Mouse (Mus musculus): ENCODE results near the gene Shisal1.
A peak's percentile ranks its signal among the peaks of the same experiment; 100 is the strongest.

The Shisal1 gene

DNA sequence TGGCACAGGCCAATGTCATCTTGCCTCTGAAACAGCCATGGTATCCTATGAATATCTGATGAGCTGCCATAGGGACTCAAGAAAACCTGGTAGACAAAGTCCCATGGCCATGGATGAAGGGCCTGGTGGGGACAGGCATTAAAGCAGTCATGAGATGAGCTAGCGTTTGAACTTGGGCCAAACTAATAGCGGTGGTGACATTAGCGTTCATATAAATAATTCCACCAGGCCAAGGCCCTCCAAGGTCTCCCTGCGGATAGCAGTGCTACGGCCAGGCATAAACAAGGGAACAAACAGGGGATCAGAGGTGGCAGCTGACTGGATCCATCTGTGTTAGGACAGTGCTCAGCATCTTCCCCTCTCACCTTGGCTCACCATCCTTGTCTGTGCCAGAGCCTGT lies 21.2 kb downstream of the Shisal1 start:
- no peak for DNase-seq (ENCODE audit: low spot score in 2 of 2)

DNA sequence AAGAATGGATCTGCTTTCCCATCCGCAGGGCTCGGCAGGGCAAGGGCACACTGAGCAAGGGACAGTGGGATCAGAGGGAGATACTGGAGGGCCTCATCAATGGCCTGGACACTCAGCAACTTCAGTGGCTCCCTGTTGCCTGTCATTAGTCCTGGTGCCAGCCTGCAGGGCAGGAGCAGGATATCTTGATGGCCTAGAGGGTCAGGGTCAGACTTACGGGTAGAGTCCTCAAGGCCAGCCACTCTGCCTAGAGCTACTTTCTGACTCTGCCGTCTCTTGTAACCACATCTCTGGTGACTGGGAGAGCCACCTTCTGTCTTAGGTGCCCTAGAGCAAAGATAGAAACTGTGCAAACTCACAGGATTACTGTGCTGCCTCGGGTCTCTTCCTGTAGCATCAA lies 23.1 kb downstream of the Shisal1 start:
- no peak for DNase-seq (ENCODE audit: low spot score in 2 of 2)

DNA sequence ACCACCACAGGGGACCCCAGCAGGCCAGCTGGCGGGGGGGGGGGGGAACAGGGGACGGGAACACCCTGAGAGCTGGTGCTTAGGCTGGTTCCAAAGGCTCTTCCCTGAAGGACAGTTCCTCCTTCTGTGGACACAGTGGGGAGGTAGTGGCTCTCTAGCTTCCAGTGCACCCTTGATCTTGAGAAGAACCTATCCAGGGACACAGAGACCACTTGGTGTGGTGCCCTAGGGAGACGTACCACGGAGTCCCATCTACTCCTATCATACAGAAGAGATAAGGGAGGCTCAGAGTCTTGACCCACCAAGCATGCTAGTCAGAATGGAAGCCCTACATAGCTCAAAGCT lies 28.7 kb downstream of the Shisal1 start:
- no peak for DNase-seq (ENCODE audit: low spot score in 2 of 2)

DNA sequence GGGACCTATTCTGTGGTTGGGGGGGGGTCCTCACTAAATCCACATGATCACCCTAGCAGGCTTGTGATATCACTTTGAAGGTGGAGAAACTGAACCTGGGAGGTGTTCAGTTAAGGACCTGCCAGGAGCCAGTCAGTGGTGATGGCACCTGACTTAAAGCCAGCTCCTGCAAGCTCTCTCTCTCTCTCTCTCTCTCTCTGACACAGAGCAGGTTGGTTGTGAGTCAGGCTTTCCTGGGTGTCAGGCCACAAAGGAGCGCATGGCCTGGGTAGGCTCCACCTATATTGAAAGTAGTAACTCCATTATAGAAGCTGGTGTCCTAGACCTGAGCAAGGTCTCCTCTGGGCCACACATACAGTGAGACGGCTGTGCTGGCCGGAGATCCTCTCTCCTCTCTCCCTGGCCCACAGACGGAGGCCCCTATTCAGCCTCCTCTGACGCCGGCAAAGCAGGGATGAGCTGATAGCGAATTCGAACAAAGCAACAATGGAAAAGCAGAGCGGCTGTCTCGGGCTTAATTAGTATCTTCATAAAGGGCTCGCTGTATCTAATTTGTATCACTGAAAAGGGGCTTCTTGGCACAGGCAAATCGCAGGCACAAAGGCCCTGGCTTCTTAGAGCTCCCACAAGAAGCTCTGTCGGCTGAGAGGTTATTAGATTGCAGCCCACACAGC lies 29.2 kb downstream of the Shisal1 start:
- DNase-seq (ENCODE audit: low spot score in 2 of 2): no peak

DNA sequence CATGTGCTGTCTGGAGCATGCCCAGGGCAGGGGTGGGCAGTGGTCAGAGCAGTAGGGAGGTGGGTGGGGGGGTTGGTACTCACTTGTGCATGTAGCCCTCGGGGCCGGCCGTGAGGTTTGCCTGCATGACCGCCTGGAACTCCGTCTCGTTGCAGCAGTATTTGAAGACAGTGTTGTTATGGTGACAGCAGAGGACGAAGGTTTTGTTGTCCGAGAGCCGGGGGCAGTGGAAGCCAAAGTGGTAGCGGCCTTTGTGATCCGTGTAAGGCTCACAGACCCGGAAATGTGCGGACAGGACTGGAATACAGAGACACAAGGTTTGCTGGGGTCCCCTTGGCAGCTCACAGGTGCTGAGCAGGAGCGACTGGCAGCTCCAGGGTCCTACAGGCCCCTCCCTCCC lies 29.9 kb downstream of the Shisal1 start:
- DNase-seq (ENCODE audit: low spot score in 2 of 2): no peak

DNA sequence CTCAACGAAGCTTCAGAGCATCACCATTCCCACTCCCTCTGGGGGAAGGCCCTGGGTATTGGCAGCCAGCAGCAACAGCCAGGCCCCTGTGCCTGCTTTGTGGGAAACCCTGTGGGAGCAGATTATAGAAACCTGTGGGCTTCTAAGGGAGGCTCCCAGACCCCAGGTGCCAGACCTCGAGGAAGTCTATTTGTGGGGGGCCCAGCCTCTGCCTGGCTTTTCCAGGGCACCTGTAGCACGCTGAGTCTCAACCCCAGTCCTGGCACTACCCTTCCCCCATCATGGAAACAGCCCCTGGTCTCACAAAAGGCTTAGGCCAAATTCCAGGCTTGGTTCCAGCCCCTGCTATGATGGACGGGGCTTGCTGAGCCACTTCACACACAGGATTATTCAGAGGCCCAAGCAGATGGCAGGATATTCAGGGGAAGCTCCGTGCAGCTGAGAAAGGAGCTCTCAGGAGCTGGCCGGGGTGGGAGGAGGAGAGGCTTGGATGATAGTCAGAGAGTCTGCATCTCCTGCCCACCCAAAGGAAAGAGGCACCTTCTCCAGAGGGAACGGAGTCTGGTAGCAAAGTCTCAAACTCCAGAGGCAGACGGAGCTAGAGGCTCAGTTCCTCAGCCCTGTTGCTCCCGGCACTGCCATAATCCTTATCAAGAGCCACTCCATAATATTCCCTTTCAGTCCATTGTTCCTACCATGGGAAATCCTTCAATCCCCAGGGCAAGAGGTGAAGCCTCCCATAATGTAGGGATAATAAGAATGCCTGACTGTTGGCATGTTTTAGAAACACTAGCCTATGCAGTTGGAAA lies 32.7 kb downstream of the Shisal1 start:
- DNase-seq (ENCODE audit: low spot score in 2 of 2): peak; percentile 36 to 76

DNA sequence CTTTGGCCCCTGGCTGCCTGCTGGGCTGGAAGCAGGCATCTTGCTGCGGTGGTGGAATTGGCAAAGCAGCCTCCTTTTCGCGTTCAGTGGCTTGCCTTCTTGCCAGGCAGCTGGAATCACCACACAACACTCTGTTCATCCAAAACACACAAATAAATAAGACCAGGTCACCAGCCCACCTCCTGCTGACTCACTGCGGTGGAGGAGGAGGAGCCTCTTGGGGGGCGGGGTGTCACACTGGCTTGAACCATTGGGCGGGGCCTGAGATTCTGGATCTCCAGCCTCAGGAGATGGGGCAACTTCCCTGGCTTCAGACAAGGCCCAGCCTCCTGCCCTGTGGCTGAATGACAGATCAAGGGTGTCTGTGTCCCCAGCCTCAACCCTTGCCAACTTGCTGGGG lies 34.5 kb downstream of the Shisal1 start:
- no peak for DNase-seq (ENCODE audit: low spot score in 2 of 2)

DNA sequence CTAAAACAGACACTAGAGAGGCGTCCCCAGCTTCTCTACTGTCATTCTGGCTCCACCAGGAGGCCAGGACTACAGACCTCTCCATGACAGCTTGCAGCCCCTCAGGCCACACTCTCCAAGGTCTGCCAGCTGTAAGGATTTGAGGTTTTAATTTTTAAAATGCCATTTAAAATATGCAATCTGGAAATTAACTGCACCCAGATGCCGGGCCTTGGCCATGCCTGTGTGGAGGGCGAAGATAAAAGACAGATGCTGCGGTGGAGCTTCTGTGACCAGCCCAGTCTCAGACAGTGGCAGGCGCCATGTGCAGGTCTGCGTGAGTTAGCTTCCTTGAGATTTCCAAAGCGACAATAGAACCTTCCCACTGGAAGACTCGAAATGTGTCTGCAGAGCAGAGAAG lies 36.8 kb downstream of the Shisal1 start:
- no peak for DNase-seq (ENCODE audit: low spot score in 2 of 2)

DNA sequence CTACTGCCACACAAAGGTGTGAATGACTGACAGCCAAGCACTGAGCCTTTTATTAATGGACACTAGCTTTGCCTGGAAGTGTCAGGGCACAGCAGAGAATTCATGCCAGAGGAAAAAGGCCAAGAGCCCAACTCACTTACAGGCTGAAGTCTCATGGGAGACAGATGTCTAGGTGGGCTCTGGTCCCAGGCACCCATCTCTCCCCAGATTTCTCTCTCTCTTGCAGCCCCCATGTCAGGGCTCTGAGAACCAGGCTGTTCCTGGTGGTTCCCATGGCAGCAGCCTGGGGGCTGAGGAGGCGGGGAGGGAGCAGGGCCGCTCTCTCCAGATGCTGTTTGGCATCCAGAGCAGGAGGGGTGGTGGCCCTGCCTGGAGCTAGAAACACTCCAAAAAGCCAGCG lies 38.3 kb downstream of the Shisal1 start:
- DNase-seq (ENCODE audit: low spot score in 2 of 2): no peak

DNA sequence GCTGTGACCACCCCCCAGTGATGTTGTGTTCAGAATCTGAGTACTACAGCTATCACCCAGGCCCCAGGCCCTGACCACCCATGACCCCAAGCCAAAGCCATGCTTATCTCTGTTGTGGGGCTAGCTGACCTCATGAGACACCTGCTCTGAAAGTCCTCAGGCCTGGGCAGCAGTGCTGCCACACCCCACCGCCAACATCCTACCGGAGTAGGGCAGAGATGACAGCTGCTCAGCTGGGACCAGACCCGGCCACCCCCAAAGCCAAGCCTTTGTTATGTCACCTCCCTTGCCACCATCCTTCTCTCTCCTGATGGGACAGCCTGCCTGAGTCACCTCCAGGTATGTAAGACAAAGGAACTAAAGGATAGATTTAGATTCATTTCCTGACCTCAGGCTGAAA lies 41.1 kb downstream of the Shisal1 start:
- no peak for DNase-seq (ENCODE audit: low spot score in 2 of 2)

DNA sequence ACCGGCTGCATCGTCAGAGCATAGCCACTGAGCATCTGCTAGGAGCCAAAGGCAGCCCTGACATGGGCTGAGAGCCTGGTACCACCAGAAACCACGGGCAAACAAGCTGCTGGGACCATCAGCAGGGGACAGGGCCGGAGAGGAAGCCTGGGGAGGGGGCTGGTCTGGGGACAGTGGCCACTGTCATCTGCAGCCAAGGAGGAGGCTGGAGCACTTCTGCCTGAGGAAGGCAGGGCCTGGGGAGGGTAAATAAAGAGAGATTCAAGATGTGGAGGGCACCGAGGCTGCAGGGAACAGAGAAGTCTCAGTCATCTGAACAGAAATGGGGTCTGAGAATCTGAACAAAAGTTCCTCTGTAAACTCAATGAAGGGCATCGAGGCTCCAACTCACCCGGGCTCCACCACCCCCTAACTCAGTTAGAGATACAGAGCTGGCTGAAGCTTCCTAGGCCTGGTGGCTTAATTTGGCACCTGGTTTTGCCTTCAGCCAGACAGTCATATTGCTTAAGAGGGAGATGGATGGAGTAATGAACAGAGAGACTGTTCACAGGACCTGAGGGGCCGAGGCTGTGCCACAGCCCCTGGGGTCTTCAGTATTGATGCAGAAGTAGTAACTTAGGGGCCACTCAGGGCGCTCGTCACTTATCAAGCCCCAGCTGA lies 43.3 kb downstream of the Shisal1 start:
- DNase-seq (ENCODE audit: low spot score in 2 of 2): no peak

DNA sequence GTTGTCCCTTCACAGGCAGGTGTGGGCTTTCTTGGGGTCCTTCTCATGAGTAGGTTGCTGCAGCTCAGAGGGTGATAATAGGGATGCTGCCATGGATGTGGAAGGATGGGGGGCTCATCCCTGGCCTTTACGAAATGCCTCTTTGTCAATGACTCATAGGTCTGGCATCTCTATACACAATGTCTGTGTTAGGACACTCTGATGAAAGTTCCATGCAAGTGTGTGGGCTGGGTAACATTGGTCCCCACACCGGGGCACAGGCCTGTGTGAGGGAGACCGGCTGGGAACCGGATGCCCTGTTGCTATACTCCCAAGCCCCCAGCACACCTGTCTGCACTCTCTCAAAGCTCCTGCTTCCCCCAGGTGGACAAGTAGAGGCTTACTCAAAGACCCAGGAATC lies 48.3 kb downstream of the Shisal1 start:
- DNase-seq (ENCODE audit: low spot score in 2 of 2): no peak

DNA sequence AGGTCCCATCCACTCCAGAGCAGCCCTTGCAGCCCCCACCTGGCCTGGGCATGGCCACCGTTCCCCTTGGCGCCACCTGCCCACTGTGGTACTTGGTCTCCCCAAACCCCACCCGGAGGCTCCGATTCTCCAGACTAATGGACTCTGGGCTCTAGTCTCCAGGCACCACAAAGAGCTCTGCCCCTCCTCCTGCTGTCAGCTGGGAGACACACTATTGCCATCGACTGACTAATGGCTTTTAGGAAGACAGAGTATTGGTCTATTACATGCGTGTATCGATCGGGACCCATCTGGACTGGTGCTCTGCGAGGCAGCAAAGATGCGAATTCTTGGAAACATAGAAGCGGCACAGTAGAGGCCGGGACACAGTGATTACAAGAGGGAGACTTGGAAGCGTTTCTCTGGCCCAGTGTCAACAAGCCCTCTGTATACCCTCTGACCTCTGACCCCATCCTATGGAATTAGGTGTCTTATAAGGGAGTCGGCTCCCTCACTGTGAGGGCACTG lies 49.2 kb downstream of the Shisal1 start:
- DNase-seq (ENCODE audit: low spot score in 2 of 2): no peak

DNA sequence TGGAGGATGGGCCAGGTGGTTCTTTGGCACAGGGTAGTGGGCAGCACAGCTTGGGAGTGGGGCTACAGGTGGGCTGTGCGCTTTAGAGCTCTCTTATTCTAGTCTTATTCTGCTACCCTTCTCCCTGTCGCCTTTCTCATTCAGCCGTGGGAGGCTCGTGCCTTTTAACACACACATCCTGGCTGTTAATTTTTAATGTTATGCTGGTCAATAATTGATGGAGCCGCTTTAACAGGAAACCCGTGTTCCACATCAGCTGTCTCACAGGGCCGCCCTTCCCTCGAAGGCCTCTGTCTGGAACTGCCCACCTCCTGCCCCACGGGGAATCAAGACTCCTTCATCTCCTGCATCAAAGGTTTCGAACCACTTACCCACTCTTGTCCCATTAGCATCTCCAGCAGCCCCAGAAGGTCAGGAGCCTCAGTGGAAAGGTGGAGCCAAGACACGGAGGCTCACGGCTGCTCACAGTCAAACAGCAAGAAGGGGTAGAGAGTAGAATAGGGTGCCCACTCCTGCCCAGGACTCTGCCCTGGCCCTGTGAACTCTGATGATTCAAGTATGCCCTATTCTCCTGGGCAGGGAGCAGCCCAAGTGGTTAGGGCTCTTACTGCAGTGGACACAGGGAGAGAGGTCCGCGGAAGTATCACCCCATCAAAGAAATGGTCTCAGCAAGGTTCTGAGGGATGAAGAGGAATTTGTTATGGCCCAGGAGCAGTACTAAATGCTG lies 51.4 kb downstream of the Shisal1 start:
- no peak for DNase-seq (ENCODE audit: low spot score in 2 of 2)

DNA sequence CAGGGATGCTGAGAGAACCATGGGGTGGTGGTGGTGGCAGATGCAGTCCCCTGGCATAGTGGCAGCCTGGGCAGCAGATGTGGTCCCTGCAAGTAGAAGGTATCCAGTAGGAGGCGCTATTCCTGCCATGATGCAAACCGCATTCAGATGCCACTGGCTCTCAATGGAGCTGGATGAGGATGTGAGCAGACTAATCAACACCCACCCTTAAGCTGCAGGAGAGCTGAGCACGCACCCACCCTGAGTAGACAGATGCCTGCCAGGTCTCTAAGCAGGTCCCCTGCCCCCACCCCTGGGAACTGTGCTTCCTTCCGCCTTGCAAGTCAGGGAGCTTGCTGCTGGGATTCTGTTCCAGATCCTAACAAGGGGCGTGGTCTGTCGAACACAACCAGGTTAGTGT lies 53.6 kb downstream of the Shisal1 start:
- no peak for DNase-seq (ENCODE audit: low spot score in 2 of 2)

DNA sequence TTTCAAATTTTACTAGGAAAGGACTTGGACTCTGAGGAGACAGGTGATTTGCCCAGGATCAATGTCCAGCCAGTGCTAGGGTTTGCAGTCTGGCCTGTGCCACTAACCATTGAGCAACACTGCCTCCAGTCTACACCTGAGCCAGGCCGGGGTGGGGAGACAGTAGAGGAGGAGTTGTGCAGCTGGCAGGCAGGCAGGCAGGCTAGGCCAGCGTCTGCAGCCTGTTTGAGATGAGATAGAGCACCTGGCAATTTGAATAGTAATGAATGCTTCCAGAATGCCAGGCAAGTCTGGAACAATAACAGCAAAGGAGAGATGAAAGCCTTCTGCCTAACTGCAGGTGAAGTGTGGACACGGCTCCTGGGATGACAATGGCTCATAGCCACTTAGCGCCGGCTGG lies 54.1 kb downstream of the Shisal1 start:
- DNase-seq (ENCODE audit: low spot score in 2 of 2): no peak

DNA sequence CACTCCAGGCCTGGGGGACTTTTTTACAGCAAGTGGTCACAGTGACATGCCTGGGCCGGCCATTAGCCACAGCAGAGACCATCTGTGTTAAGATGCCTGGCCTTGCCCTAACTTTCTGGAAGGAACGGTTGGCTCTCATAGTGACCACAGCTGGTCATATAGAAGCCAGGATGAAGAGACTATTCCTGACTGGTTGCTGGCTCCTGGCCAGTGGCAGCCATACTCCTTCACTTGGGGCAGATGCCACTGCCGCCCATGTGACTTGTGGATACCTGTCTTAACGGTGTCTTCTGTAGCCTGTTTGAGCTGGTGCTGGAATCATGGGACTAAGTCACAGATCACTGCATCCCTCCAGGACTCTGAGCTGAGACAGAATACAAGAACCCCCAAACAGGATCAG lies 54.8 kb downstream of the Shisal1 start:
- no peak for DNase-seq (ENCODE audit: low spot score in 2 of 2)

DNA sequence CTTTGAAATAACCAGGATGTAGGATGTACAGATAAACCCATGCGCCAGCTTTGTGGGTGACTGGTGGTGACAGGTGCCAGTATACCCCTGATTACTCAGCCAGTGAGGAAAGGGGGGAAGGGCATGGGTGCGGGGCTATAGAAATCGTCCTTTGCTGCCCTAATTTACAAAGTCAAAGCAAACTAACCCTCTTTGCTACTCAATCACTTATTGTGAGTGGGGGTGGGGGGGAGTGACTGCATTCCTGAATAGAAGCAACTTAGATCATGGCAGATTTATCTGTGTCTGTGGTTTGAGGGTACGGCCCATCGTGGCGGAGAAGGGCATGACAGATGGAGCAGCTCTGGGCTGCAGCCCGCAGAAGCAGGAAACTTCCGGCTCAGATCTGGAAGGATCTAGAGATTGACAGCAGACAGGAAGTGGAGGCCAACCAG lies 58.2 kb downstream of the Shisal1 start:
- DNase-seq (ENCODE audit: low spot score in 2 of 2): no peak

DNA sequence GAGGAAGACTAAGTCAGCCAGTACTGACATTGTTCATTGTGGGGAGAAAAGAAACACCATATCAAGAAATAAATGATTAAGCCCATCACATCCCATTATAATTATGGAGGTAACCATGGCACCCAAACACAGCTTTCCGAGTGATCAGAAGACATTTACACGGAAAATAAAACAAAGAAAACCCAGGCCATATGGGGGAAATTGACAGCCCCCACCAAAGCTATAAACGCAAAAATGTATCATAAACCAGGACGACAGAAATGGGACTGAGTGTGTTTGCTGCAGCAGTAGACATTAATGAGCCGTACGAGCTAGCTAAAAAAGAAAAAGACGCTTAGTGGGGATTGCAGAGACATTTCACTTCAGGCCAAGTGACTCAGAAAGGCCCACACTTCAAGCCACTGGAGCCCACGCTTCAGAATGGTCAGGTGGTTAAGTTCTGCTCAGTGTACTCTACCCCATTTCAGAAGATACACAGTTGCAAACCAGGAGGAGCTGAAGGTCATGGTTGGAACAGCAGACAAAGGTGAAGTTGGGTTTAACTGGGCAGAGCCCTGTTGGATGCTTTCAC lies 60.8 kb downstream of the Shisal1 start:
- DNase-seq (ENCODE audit: low spot score in 2 of 2): no peak

DNA sequence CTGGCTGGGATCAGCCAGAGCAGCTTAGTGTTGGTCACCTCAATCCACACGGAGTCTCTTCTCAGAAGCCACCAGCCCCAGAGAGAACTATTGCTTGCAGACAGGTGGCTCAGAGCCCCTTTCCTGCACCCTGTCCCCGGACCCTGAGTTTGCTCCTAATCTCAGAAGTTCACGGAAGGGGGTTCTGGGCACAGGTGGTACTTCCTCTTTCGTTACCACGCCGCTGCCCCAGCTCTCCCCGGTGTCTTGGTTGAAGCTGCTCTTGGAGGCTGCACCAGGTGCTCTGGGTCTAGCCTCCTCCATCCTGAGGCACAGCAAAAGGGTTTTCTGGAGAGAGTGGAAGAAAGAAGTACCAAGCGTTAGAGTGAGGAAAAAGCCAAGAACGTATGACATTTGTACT lies 62.8 kb downstream of the Shisal1 start:
- DNase-seq (ENCODE audit: low spot score in 2 of 2): no peak

DNA sequence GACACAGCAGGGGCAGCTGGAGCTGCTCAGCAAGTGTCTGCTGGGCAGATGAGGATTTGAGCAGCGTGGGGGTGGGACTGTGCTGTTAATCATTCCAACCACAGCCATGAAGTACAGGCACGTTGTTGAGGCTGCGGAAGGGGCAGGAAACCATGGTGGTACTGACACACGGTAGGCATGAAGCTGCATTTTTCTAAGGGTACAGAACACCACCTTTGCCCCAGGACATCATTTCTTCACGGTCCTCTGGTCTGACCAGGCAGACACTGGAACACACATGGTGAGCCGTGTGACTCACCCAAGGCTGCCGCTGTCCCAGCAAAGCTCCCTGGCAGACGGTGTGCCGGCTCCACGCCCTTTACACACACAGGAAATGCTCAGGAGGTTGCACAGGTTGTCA lies 66.7 kb downstream of the Shisal1 start:
- no peak for DNase-seq (ENCODE audit: low spot score in 2 of 2)

DNA sequence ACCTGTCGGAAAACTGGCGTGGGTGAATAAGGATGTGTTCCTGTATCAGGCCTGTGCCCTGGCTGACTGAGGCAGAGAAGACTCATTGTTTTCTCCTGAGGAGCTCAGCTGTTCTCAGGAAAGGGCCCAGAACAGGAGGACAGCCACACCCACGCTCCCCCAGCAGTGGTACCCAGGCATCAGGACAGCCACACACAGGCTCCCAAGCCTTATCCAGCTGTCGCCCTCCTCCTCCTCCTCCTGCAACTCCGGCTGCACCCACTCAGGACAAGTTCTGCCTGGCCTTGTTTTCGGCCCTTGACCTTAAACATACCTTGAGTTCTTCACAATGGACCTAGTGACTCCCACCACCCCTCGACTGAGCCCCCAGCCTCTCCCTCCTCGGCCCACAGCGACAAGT lies 68.2 kb downstream of the Shisal1 start:
- no peak for DNase-seq (ENCODE audit: low spot score in 2 of 2)

Data from cerebellum, postnatal 4 days (tissue).